Comparison of ENCODE assay signal across 25 mouse cellular contexts in the genomic region with DNA sequence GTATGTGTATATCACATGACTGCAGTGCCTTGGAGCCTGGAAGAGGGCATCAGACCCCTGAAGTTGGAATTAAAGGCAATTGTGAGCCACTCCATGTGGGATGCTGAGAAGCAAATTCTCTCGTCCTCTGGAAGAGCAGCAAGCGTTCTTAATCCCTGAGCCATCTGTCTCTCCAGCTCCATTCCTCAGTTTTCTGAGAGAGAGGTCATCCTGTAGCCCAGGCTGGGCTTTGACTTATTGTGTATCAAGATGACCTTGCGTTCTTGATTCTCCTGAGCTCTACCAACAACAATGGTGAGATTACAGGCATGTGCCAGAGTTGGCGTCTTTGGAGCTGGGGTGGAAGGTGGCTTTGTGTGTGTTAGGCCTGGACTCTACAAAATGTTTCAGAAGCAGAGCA. TPM values are rescaled to one million over a fixed set of nuclear protein-coding genes. Genes with fewer than 3 reads are reported as not detected.
DNase-seq lines count a peak whose midpoint lies in the region; TF ChIP-seq lines count a peak whose summit lies in the region.
"Had no signal": no experiment of that assay in that cellular context is flagged by ENCODE, and none has a peak within 500 bp of the region (broad histone marks: within the 10 kb centered on the region; RNA-seq: fewer than 3 reads in every experiment).

No protein-coding gene starts in this region.

- H3K79me2 ChIP-seq in liver, adult 2 months (ENCODE audit: control insufficient read depth, insufficient read depth, low read length), result no peaks in the 10 kb centered on the region

- H3K36me3 ChIP-seq in liver, adult 2 months (ENCODE audit: control insufficient read depth, insufficient read depth, low read length), result no peaks in the 10 kb centered on the region
- H3K36me3 ChIP-seq: embryonic facial prominence, embryonic 13.5 days; embryonic facial prominence, embryonic 15.5 days; forebrain, embryonic 10.5 days; forebrain, embryonic 12.5 days had no signal

- H3K27ac ChIP-seq in liver, adult 2 months (replicated peaks; ENCODE audit: insufficient read depth, low read depth, low read length), result peak overlapping the region; percentile 82
- H3K27ac ChIP-seq: embryonic facial prominence, embryonic 13.5 days; embryonic facial prominence, embryonic 15.5 days; forebrain, embryonic 10.5 days; forebrain, embryonic 12.5 days had no signal

- TF ChIP-seq CTCF in liver, adult 2 months (IDR thresholded peaks at IDR 0.05; ENCODE audit: low read depth, low read length), result no peak

- H3K9ac ChIP-seq in liver, adult 2 months (ENCODE audit: low read depth, low read length), result peak overlapping the region; percentile 35
- H3K9ac ChIP-seq: embryonic facial prominence, embryonic 13.5 days; embryonic facial prominence, embryonic 15.5 days; forebrain, embryonic 12.5 days had no signal

- H3K4me3 ChIP-seq in liver, adult 2 months (ENCODE audit: insufficient read depth, low read depth, low read length), result no peak overlapping the region; the same call in 1 of the 2 replicates
- H3K4me3 ChIP-seq: embryonic facial prominence, embryonic 13.5 days; embryonic facial prominence, embryonic 15.5 days; erythroblast, embryonic 14.5 days; forebrain, embryonic 10.5 days; forebrain, embryonic 12.5 days had no signal

- 38% methylated on average over 4 of the region's 4 CpGs for WGBS in liver, adult 2 months

- intact Hi-C loops in left cerebral cortex, postnatal 25 days (cut with DNase I), result loop anchor here (5.0 kb wide), 1 partner anchor 142 kb away; no protein-coding TSS in a partner anchor

- H3K27me3 ChIP-seq in liver, adult 2 months (ENCODE audit: control insufficient read depth, insufficient read depth, low read length), result no peaks in the 10 kb centered on the region
- H3K27me3 ChIP-seq: embryonic facial prominence, embryonic 15.5 days had no signal

- no peak for DNase-seq in liver, adult 2 months (ENCODE audit: extremely low read depth, low read depth, low spot score)
- no peak for DNase-seq in liver
- peak; percentile 21 for DNase-seq in retina, embryonic 14.5 days (ENCODE audit: low spot score)
- peak; percentile 51 for DNase-seq in retina, postnatal 1 day
- DNase-seq in left cerebral cortex, postnatal 25 days (ENCODE audit: low spot score in 2 of 2), result no peak
- DNase-seq: adrenal gland, adult 2 months; adrenal gland, postnatal 10 days; adrenal gland, postnatal 25 days; cerebellum, adult 11 months; cerebellum, adult 18-20 months; cerebellum, adult 8-10 months; cerebellum, adult 9-11 months; cerebellum, postnatal 14 days; cerebellum, postnatal 36 days; embryo, embryonic 11 days had no signal

- no peak for TF ChIP-seq POLR2A in liver, adult 2 months (IDR thresholded peaks at IDR 0.05; ENCODE audit: extremely low read depth, insufficient read depth, low read length)

- peaks cover 18% of the 10 kb centered on the region for H3K4me1 ChIP-seq in liver, adult 2 months (ENCODE audit: control insufficient read depth, insufficient read depth, low read length)

RNA-seq across cellular contexts. Expression of a gene that starts 1.8 kb away (rescaled TPM):
- not detected in 2 replicates for total RNA-seq in liver, adult 2 months (2014; rRNA removed)
- 1.7 TPM in 2 replicates for polyA plus RNA-seq in liver, adult 2 months (2012; rRNA removed)
- total RNA-seq in left cerebral cortex, postnatal 25 days (2021), result not detected
- total RNA-seq: adrenal gland, postnatal 10 days; common myeloid progenitor, adult 5-6 weeks had no signal
- polyA plus RNA-seq: brain, embryonic 14.5 days; embryonic facial prominence, embryonic 11.5 days; embryonic facial prominence, embryonic 13.5 days; embryonic facial prominence, embryonic 15.5 days; erythroblast, embryonic 14.5 days; forebrain, embryonic 10.5 days; forebrain, embryonic 12.5 days; forebrain, embryonic 14.5 days; forebrain, embryonic 16.5 days had no signal

RNA-seq across cellular contexts. Expression of a gene that starts 9.2 kb away (rescaled TPM):
- 48.0 and 49.1 TPM in 2 replicates for total RNA-seq in liver, adult 2 months (2014; rRNA removed)
- 40.2 and 49.0 TPM in 2 replicates for polyA plus RNA-seq in liver, adult 2 months (2012; rRNA removed)
- 10 to 100 TPM; 53.3 to 54.6 TPM for total RNA-seq in left cerebral cortex, postnatal 25 days (2021)

Comparison
In these comparisons a context has a peak if more than half of its experiments do, and no peak if none do; other contexts are left out.
1. DNase-seq: peak in retina, embryonic 14.5 days (single experiment) and retina, postnatal 1 day (single experiment); none in liver, adult 2 months (single experiment), liver (single experiment) and left cerebral cortex, postnatal 25 days (0 of 2).